Mouse (Mus musculus) myocyte (in vitro differentiated cells): ENCODE results near the gene Ugt1a6b. TPM values are rescaled to one million over a fixed set of nuclear protein-coding genes. Genes with fewer than 3 reads are reported as not detected.

Experiments used
- H3K27me3 ChIP-seq: one replicate; pipeline ENCODE4 v1.6.1; 2011; ENCODE audit not compliant: control insufficient read depth, insufficient read depth, insufficient read length
- H3K36me3 ChIP-seq: one replicate; pipeline ENCODE4 v1.6.1; 2011; ENCODE audit not compliant: control insufficient read depth, insufficient read depth
- H3K4me2 ChIP-seq: one replicate; pipeline ENCODE4 v1.6.1; 2011; ENCODE audit warnings: low read depth, control low read depth
- H3K4me3 ChIP-seq: one replicate; pipeline ENCODE4 v1.5.1; 2011; ENCODE audit warnings: mild to moderate bottlenecking, control low read depth, moderate library complexity
- H3K79me2 ChIP-seq: one replicate; pipeline ENCODE4 v1.6.1; 2011; ENCODE audit not compliant: control insufficient read depth, insufficient read depth
- H3ac ChIP-seq: one replicate; pipeline ENCODE4 v1.6.1; 2011; ENCODE audit not compliant: control insufficient read depth, insufficient read length
- CEBPB ChIP-seq: IDR thresholded peaks from 2 replicates; pipeline ENCODE4 v1.6.1; 2011; ENCODE audit warnings: mild to moderate bottlenecking, moderate library complexity; ENCODE audit not compliant: poor library complexity, insufficient read depth, severe bottlenecking
- E2F4 ChIP-seq: IDR thresholded peaks from one replicate; pipeline ENCODE4 v1.6.1; 2011; ENCODE audit warnings: mild to moderate bottlenecking, control low read depth, moderate library complexity; ENCODE audit not compliant: insufficient read depth
- MAX ChIP-seq: IDR thresholded peaks from one replicate; pipeline ENCODE4 v1.6.1; 2011; ENCODE audit warnings: low read depth, mild to moderate bottlenecking, control low read depth
- MYOD1 ChIP-seq, 3 experiments: IDR thresholded peaks; one replicate each; pipeline ENCODE4 v1.6.1; 2011; ENCODE audit warnings: control low read depth in 2 of 3, low read depth in 2 of 3, mild to moderate bottlenecking in 2 of 3, moderate library complexity in 1 of 3; ENCODE audit not compliant: insufficient read length in 2 of 3, control insufficient read depth in 1 of 3
- MYOG ChIP-seq, 3 experiments: IDR thresholded peaks; one replicate each; pipeline ENCODE4 v1.6.1; 2011; ENCODE audit warnings: control low read depth in 2 of 3, low read depth in 2 of 3, mild to moderate bottlenecking in 2 of 3; ENCODE audit not compliant: insufficient read length in 2 of 3, control insufficient read depth in 1 of 3, insufficient read depth in 1 of 3
- POLR2A ChIP-seq: IDR thresholded peaks from one replicate; pipeline ENCODE4 v1.6.1; 2011; ENCODE audit warnings: low read depth, mild to moderate bottlenecking, control low read depth, moderate library complexity; ENCODE audit not compliant: insufficient read length
- POLR2AphosphoS2 ChIP-seq: IDR thresholded peaks from one replicate; pipeline ENCODE4 v1.6.1; 2011; ENCODE audit warnings: low read depth, control low read depth; ENCODE audit not compliant: insufficient read length
- REST ChIP-seq: IDR thresholded peaks from one replicate; pipeline ENCODE4 v1.6.1; 2011; ENCODE audit warnings: mild to moderate bottlenecking, control low read depth, moderate library complexity; ENCODE audit not compliant: insufficient read depth, insufficient read length
- SRF ChIP-seq: IDR thresholded peaks from one replicate; pipeline ENCODE4 v1.6.1; 2011; ENCODE audit warnings: low read depth; ENCODE audit not compliant: control insufficient read depth, insufficient read length
- TCF12 ChIP-seq: IDR thresholded peaks from one replicate; pipeline ENCODE4 v1.6.1; 2011; ENCODE audit warnings: mild to moderate bottlenecking, control low read depth; ENCODE audit not compliant: poor library complexity, insufficient read depth, severe bottlenecking
- TCF3 ChIP-seq: IDR thresholded peaks from one replicate; pipeline ENCODE4 v1.6.1; 2011; ENCODE audit warnings: low read depth, control low read depth; ENCODE audit not compliant: insufficient read length
- USF1 ChIP-seq: IDR thresholded peaks from one replicate; pipeline ENCODE4 v1.6.1; 2011; ENCODE audit warnings: low read depth, mild to moderate bottlenecking, control low read depth, moderate library complexity
- polyA plus RNA-seq: library from polyadenylated mRNA; unstranded; fragments of >200 nt; fragmentation: generic; extraction: Trizol; gene quantifications from one replicate; pipeline ENCODE4 v1.2.1, GENCODE M21; 2012; ENCODE audit warnings: missing spikeins

Gene Ugt1a6b
- polyA plus RNA-seq, 1 experiment, result 0.04 TPM

GRCm38 (mm10) chr1:88262961-88263360 is 159.9 kb downstream of the Ugt1a6b start:
- no peak overlapping the region for H3ac ChIP-seq
- TF ChIP-seq TCF12, result no peak
- no peak for TF ChIP-seq SRF
- TF ChIP-seq USF1, result no peak
- TF ChIP-seq E2F4, result no peak
- TF ChIP-seq POLR2A, result no peak
- TF ChIP-seq TCF3, result no peak
- TF ChIP-seq CEBPB, result no peak
- TF ChIP-seq MYOG (IDR thresholded peaks at IDR 0.05; ENCODE audit: control insufficient read depth in 1 of 3, insufficient read depth in 1 of 3, insufficient read length in 2 of 3, low read depth in 2 of 3), result no peak
- no peak for TF ChIP-seq REST
- no peak for TF ChIP-seq MYOD1 (IDR thresholded peaks at IDR 0.05; ENCODE audit: control insufficient read depth in 1 of 3, insufficient read length in 2 of 3, low read depth in 2 of 3)
- no peak for TF ChIP-seq MAX
- no peak for TF ChIP-seq POLR2AphosphoS2

GRCm38 (mm10) chr1:88263778-88264177 is 160.7 kb downstream of the Ugt1a6b start:
- TF ChIP-seq POLR2A (no peak), REST (no peak), CEBPB (no peak), TCF3 (no peak), E2F4 (no peak), POLR2AphosphoS2 (no peak), SRF (no peak), MAX (no peak), MYOD1 (IDR thresholded peaks at IDR 0.05; ENCODE audit: control insufficient read depth in 1 of 3, insufficient read length in 2 of 3, low read depth in 2 of 3) (no peak), USF1 (no peak)
- Histone ChIP-seq H3K36me3 (peaks cover 54% of the 10 kb centered on the region), H3ac (no peak overlapping the region), H3K79me2 (no peaks in the 10 kb centered on the region), H3K4me2 (no peak overlapping the region), H3K27me3 (no peaks in the 10 kb centered on the region), H3K4me3 (no peak overlapping the region)

More at GRCm38 (mm10) chr1:88262961-88263360, 159.9 kb downstream of the Ugt1a6b start:
- H3K36me3 ChIP-seq, result peaks cover 48% of the 10 kb centered on the region
- no peak overlapping the region for H3K4me2 ChIP-seq
- H3K4me3 ChIP-seq, result no peak overlapping the region
- no peaks in the 10 kb centered on the region for H3K27me3 ChIP-seq
- no peaks in the 10 kb centered on the region for H3K79me2 ChIP-seq

- Histone ChIP-seq H3ac (no peak overlapping the region), H3K4me3 (no peak overlapping the region), H3K36me3 (peaks cover 60% of the 10 kb centered on the region), H3K4me2 (no peak overlapping the region), H3K27me3 (no peaks in the 10 kb centered on the region), H3K79me2 (no peaks in the 10 kb centered on the region)
- TF ChIP-seq MAX (no peak), TCF12 (no peak), MYOG (IDR thresholded peaks at IDR 0.05; ENCODE audit: control insufficient read depth in 1 of 3, insufficient read depth in 1 of 3, insufficient read length in 2 of 3, low read depth in 2 of 3) (no peak)
These were observed 161.3 kb downstream of the Ugt1a6b start for GRCm38 (mm10) chr1:88264237-88264868.

- Histone ChIP-seq H3K79me2 (no peaks in the 10 kb centered on the region), H3K36me3 (peaks cover 65% of the 10 kb centered on the region), H3K4me3 (no peak overlapping the region), H3K4me2 (no peak overlapping the region), H3ac (no peak overlapping the region), H3K27me3 (no peaks in the 10 kb centered on the region)
- TF ChIP-seq CEBPB, result no peak
- TF ChIP-seq E2F4, result no peak
- TF ChIP-seq TCF3, result no peak
- TF ChIP-seq MAX, result no peak
- no peak for TF ChIP-seq POLR2A
These were observed 161.8 kb downstream of the Ugt1a6b start for GRCm38 (mm10) chr1:88264869-88265240.

- Histone ChIP-seq H3K36me3 (peaks cover 66% of the 10 kb centered on the region), H3K27me3 (no peaks in the 10 kb centered on the region), H3K4me2 (no peak overlapping the region), H3ac (no peak overlapping the region), H3K4me3 (no peak overlapping the region), H3K79me2 (no peaks in the 10 kb centered on the region)
- TF ChIP-seq TCF3, result no peak
These were observed 163.1 kb downstream of the Ugt1a6b start for GRCm38 (mm10) chr1:88266123-88266522.
